Mouse (Mus musculus) forebrain, embryonic 11.5 days (tissue): Measurements from ENCODE around the gene Hist2h3c1. TPM values are rescaled to one million over a fixed set of nuclear protein-coding genes. Genes with fewer than 3 reads are reported as not detected.
"Not testable (repeated sequence)": the region's sequence is repeated elsewhere in the genome, so short reads cannot be mapped to it uniquely, and the experiment has no call there.

Source experiments
- ATAC-seq: fragments of 200-750 bp; cut with Nextera tagmentation; replicated peaks from 2 replicates; pipeline ENCODE4 v1.8.0; 2017; ENCODE audit warnings: moderate TSS enrichment; ENCODE audit not compliant: low FRiP score
- DNase-seq: peaks from one replicate; pipeline ENCODE4 v3.0.0-alpha.2; 2017; ENCODE audit warnings: low spot score
- H3K27ac ChIP-seq: fragments of 300-500 bp; sonication (generic); 2 replicates; pipeline ENCODE4 v1.5.1; 2014; ENCODE audit warnings: low read depth, low read length
- H3K27me3 ChIP-seq: fragments of 300-500 bp; sonication (generic); 2 replicates; pipeline ENCODE4 v1.6.1; 2014; ENCODE audit warnings: mild to moderate bottlenecking, low read length, mixed read lengths; ENCODE audit not compliant: control insufficient read depth, insufficient read depth
- H3K36me3 ChIP-seq: fragments of 300-500 bp; sonication (generic); 2 replicates; pipeline ENCODE4 v1.6.1; 2014; ENCODE audit warnings: mild to moderate bottlenecking, low read length, moderate library complexity, mixed read lengths; ENCODE audit not compliant: control insufficient read depth, insufficient read depth
- H3K4me1 ChIP-seq: fragments of 300-500 bp; sonication (generic); replicated peaks from 2 replicates; pipeline ENCODE4 v1.6.1; 2014; ENCODE audit warnings: low read length, mixed read lengths; ENCODE audit not compliant: control insufficient read depth, insufficient read depth
- H3K4me2 ChIP-seq: fragments of 300-500 bp; sonication (generic); 2 replicates; pipeline ENCODE4 v1.6.1; 2014; ENCODE audit warnings: low read depth, mild to moderate bottlenecking, low read length, moderate library complexity, mixed read lengths; ENCODE audit not compliant: severe bottlenecking
- H3K4me3 ChIP-seq: fragments of 300-500 bp; sonication (generic); 2 replicates; pipeline ENCODE4 v1.5.1; 2014; ENCODE audit warnings: low read depth, low read length
- H3K9ac ChIP-seq: fragments of 300-500 bp; sonication (generic); 2 replicates; pipeline ENCODE4 v1.6.1; 2014; ENCODE audit warnings: low read length
- H3K9me3 ChIP-seq: fragments of 300-500 bp; sonication (generic); 2 replicates; pipeline ENCODE4 v1.6.1; 2016; ENCODE audit warnings: low read length, mixed read lengths; ENCODE audit not compliant: control insufficient read depth
- WGBS: fragments of 180-500 bp; shearing (Covaris S2); extraction: QIAGEN DNeasy Blood & Tissue Kit; methylation state at CpG from one replicate; pipeline ENCODE4 v1.1.7; 2014; 5-methylcytosine and 5-hydroxymethylcytosine counted together
- microRNA-seq: library from miRNA; unstranded; fragments of <30 nt; microRNA quantifications from one replicate; pipeline ENCODE4, GENCODE M21; 2016; ENCODE audit not compliant: insufficient number of aligned reads
- polyA plus RNA-seq: library from polyadenylated mRNA; unstranded; fragments of >200 nt; fragmentation: Nextera tagmentation; extraction: Ambion mirVana; gene quantifications from 2 replicates; pipeline ENCODE4 v1.2.1, GENCODE M21; 2014

Hist2h3c1 gene
- polyA plus RNA-seq, 1 experiment from 2014 or later, result 2.3 TPM

GRCm38 (mm10) chr3:96284457-96284856 lies 38.0 kb downstream of the Hist2h3c1 start:
- no peak overlapping the region for H3K4me2 ChIP-seq
- WGBS, result 25% methylated on average over 4 of the region's 4 CpGs
- no peaks in the 10 kb centered on the region for H3K9me3 ChIP-seq
- H3K36me3 ChIP-seq, result no peaks in the 10 kb centered on the region
- no peak overlapping the region for H3K9ac ChIP-seq
- no peak for DNase-seq
- no peak for ATAC-seq
- H3K4me1 ChIP-seq, result no peaks in the 10 kb centered on the region
- no peaks in the 10 kb centered on the region for H3K27me3 ChIP-seq
- H3K27ac ChIP-seq, result no peak overlapping the region
- H3K4me3 ChIP-seq, result no peak overlapping the region

GRCm38 (mm10) chr3:96287334-96287733 lies 40.8 kb downstream of the Hist2h3c1 start:
- ATAC-seq, H3K27me3 ChIP-seq: not testable (repeated sequence)
- WGBS, result 83% methylated on average over 11 of the region's 11 CpGs

GRCm38 (mm10) chr3:96289201-96289600 lies 42.7 kb downstream of the Hist2h3c1 start:
- Histone ChIP-seq H3K9me3 (no peaks in the 10 kb centered on the region), H3K27me3 (no peaks in the 10 kb centered on the region), H3K4me1 (no peaks in the 10 kb centered on the region), H3K4me2 (no peak overlapping the region), H3K27ac (no peak overlapping the region), H3K4me3 (no peak overlapping the region), H3K36me3 (no peaks in the 10 kb centered on the region), H3K9ac (no peak overlapping the region)
- 67% methylated on average over 3 of the region's 3 CpGs for WGBS
- ATAC-seq (no peak), DNase-seq (no peak)

More at GRCm38 (mm10) chr3:96287334-96287733, 40.8 kb downstream of the Hist2h3c1 start:
- not testable (repeated sequence) for H3K4me3 ChIP-seq, H3K36me3 ChIP-seq, H3K9me3 ChIP-seq, H3K27ac ChIP-seq, H3K9ac ChIP-seq, H3K4me2 ChIP-seq, H3K4me1 ChIP-seq, DNase-seq

- not testable (repeated sequence) for DNase-seq, H3K4me3 ChIP-seq, H3K9ac ChIP-seq, ATAC-seq, H3K9me3 ChIP-seq, H3K27me3 ChIP-seq, H3K27ac ChIP-seq, H3K36me3 ChIP-seq, H3K4me1 ChIP-seq, H3K4me2 ChIP-seq
- 92% methylated on average over 3 of the region's 3 CpGs for WGBS
These were observed 44.2 kb downstream of the Hist2h3c1 start for GRCm38 (mm10) chr3:96290727-96291126.

GRCm38 (mm10) chr3:96292641-96293040 lies 46.2 kb downstream of the Hist2h3c1 start:
- no peak overlapping the region for H3K27ac ChIP-seq

GRCm38 (mm10) chr3:96293368-96293767 lies 46.9 kb downstream of the Hist2h3c1 start:
- no peaks in the 10 kb centered on the region for H3K36me3 ChIP-seq
- DNase-seq (no peak), ATAC-seq (no peak)
- H3K4me1 ChIP-seq, result no peaks in the 10 kb centered on the region
- no peaks in the 10 kb centered on the region for H3K27me3 ChIP-seq
- H3K9ac ChIP-seq, result no peak overlapping the region
- H3K4me3 ChIP-seq, result no peak overlapping the region
- no peaks in the 10 kb centered on the region for H3K9me3 ChIP-seq
- WGBS, result 55% methylated on average over 5 of the region's 5 CpGs
- no peak overlapping the region for H3K27ac ChIP-seq
- H3K4me2 ChIP-seq, result no peak overlapping the region

More at GRCm38 (mm10) chr3:96292641-96293040, 46.2 kb downstream of the Hist2h3c1 start:
- WGBS, result 75% methylated on average over 6 of the region's 6 CpGs
- Histone ChIP-seq H3K9ac (no peak overlapping the region), H3K27me3 (no peaks in the 10 kb centered on the region), H3K9me3 (no peaks in the 10 kb centered on the region), H3K4me1 (no peaks in the 10 kb centered on the region), H3K36me3 (no peaks in the 10 kb centered on the region), H3K4me3 (no peak overlapping the region), H3K4me2 (no peak overlapping the region)
- ATAC-seq (no peak), DNase-seq (no peak)

- Histone ChIP-seq H3K4me2 (no peak within 1 kb of the TSS), H3K4me3 (no peak within 1 kb of the TSS), H3K9me3 (no peaks in the 10 kb centered on the region), H3K27ac (no peak within 1 kb of the TSS), H3K9ac (no peak within 1 kb of the TSS), H3K27me3 (no peaks in the 10 kb centered on the region), H3K4me1 (no peaks in the 10 kb centered on the region), H3K36me3 (no peaks in the 10 kb centered on the region)
- ATAC-seq (no peak), DNase-seq (no peak)
- WGBS, result 82% methylated on average over 4 of the region's 4 CpGs
These were observed 47.3 kb downstream of the Hist2h3c1 start, which contains the start of gene Fcgr1 for GRCm38 (mm10) chr3:96293787-96294186. Fcgr1 (minus strand) TSS chr3:96293969.

Small RNA genes within 50 kb of the gene (microRNA-seq; reads per million reads assigned to microRNA genes)
- gene Gm44492 (not detected), gene Gm47311 (not detected), gene Gm47313 (not detected)

Other genes with a start within 250 kb of the Hist2h3c1 start
- 20.3 and 24.8 TPM in 2 replicates for gene Vps45, start 188.2 kb upstream of the Hist2h3c1 start, polyA plus RNA-seq
- gene Otud7b, start 142.2 kb upstream of the Hist2h3c1 start, polyA plus RNA-seq, result 11.0 and 11.3 TPM in 2 replicates
- gene Mtmr11, start 84.7 kb upstream of the Hist2h3c1 start, polyA plus RNA-seq, result 13.6 and 16.6 TPM in 2 replicates
- 230 and 253 TPM in 2 replicates for gene Sf3b4, start 74.4 kb upstream of the Hist2h3c1 start, polyA plus RNA-seq
- 8.2 and 9.0 TPM in 2 replicates for gene Sv2a, start 65.5 kb upstream of the Hist2h3c1 start, polyA plus RNA-seq
- 75.7 and 83.7 TPM in 2 replicates for gene Bola1, start 27.0 kb upstream of the Hist2h3c1 start, polyA plus RNA-seq
- gene Hist2h2ab, start 26.8 kb upstream of the Hist2h3c1 start, polyA plus RNA-seq, result 0.71 TPM in 1 of 2 replicates, not detected in the other
- 16.5 and 18.7 TPM in 2 replicates for gene Hist2h2ac, start 25.8 kb upstream of the Hist2h3c1 start, polyA plus RNA-seq
- gene Hist2h2be, start 25.6 kb upstream of the Hist2h3c1 start, polyA plus RNA-seq, result 14.3 and 15.8 TPM in 2 replicates
- gene Hist2h3c2, start 7.6 kb upstream of the Hist2h3c1 start, polyA plus RNA-seq, result 12.8 and 14.8 TPM in 2 replicates
- 29.2 and 49.8 TPM in 2 replicates for gene Hist2h2aa2, start 6.4 kb upstream of the Hist2h3c1 start, polyA plus RNA-seq
- 18.7 and 28.2 TPM in 2 replicates for gene Hist2h2aa1, start 1.2 kb upstream of the Hist2h3c1 start, polyA plus RNA-seq
- 6.8 and 7.5 TPM in 2 replicates for gene Hist2h4, start 16.6 kb downstream of the Hist2h3c1 start, polyA plus RNA-seq
- 99.6 and 105 TPM in 2 replicates for gene Hist2h3b, start 22.0 kb downstream of the Hist2h3c1 start, polyA plus RNA-seq
- 24.1 and 28.7 TPM in 2 replicates for gene Hist2h2bb, start 23.1 kb downstream of the Hist2h3c1 start, polyA plus RNA-seq
- gene Fcgr1, start 47.3 kb downstream of the Hist2h3c1 start, polyA plus RNA-seq, result 0.95 and 2.6 TPM in 2 replicates
- gene BC107364, start 205.6 kb downstream of the Hist2h3c1 start, polyA plus RNA-seq, result not detected in 2 replicates